Mouse (Mus musculus) spleen, postnatal 4 days (tissue): ENCODE results near the gene Itln1.
"Not testable (repeated sequence)": the region's sequence is repeated elsewhere in the genome, so short reads cannot be mapped to it uniquely, and the experiment has no call there.

ENCODE experiments used
- DNase-seq, 2 experiments: peaks; one replicate each; pipeline ENCODE4 v3.0.0; 2022; ENCODE audit warnings: low spot score in 2 of 2

The Itln1 gene

GRCm38 (mm10) chr1:171513760-171514159, 21.3 kb downstream of the Itln1 start:
- DNase-seq: no peak

GRCm38 (mm10) chr1:171513234-171513633, 21.9 kb downstream of the Itln1 start:
- DNase-seq: no peak

GRCm38 (mm10) chr1:171504586-171504985, 30.5 kb downstream of the Itln1 start:
- no peak for DNase-seq

- peak; percentile 70 to 85 for DNase-seq
Measured at GRCm38 (mm10) chr1:171503592-171504291, 31.4 kb downstream of the Itln1 start.

GRCm38 (mm10) chr1:171503250-171503591, 31.9 kb downstream of the Itln1 start, which contains the start of gene Alyref2:
Alyref2 (plus strand) TSS chr1:171503478.
- DNase-seq: peak; percentile 91 to 96

GRCm38 (mm10) chr1:171502388-171503249, 32.5 kb downstream of the Itln1 start:
- peak; percentile 56 to 70 for DNase-seq

- DNase-seq: no peak
Measured at GRCm38 (mm10) chr1:171501636-171502080, 33.4 kb downstream of the Itln1 start.

- DNase-seq: no peak
Measured at GRCm38 (mm10) chr1:171501016-171501610, 34.0 kb downstream of the Itln1 start.

- DNase-seq: peak in 1 of 2 experiments; percentile 57
Measured at GRCm38 (mm10) chr1:171499856-171500255, 35.2 kb downstream of the Itln1 start.

GRCm38 (mm10) chr1:171495371-171495770, 39.7 kb downstream of the Itln1 start:
- no peak for DNase-seq

GRCm38 (mm10) chr1:171494241-171494640, 40.9 kb downstream of the Itln1 start:
- DNase-seq: no peak

GRCm38 (mm10) chr1:171478968-171479367, 56.1 kb downstream of the Itln1 start:
- peak; percentile 62 to 81 for DNase-seq

GRCm38 (mm10) chr1:171477758-171478545, 57.1 kb downstream of the Itln1 start:
- DNase-seq: no peak

GRCm38 (mm10) chr1:171477123-171477522, 58.0 kb downstream of the Itln1 start:
- DNase-seq: no peak

GRCm38 (mm10) chr1:171473920-171474640, 61.0 kb downstream of the Itln1 start:
- no peak for DNase-seq

- no peak for DNase-seq
Measured at GRCm38 (mm10) chr1:171473506-171473905, 61.6 kb downstream of the Itln1 start.

GRCm38 (mm10) chr1:171471941-171472340, 63.2 kb downstream of the Itln1 start:
- DNase-seq: not testable (repeated sequence)

- DNase-seq: no peak
Measured at GRCm38 (mm10) chr1:171471452-171471851, 63.6 kb downstream of the Itln1 start.

- no peak for DNase-seq
Measured at GRCm38 (mm10) chr1:171470896-171471295, 64.2 kb downstream of the Itln1 start.

GRCm38 (mm10) chr1:171470371-171470871, 64.7 kb downstream of the Itln1 start:
- peak; percentile 50 to 83 for DNase-seq

- no peak for DNase-seq
Measured at GRCm38 (mm10) chr1:171469678-171470077, 65.4 kb downstream of the Itln1 start.
